11 mouse cellular contexts compared by ENCODE assay signal in genomic region chr16:12154476-12154875, GRCm38 (mm10).
DNase-seq lines count a peak whose midpoint lies in the region; ATAC-seq lines count a peak whose summit lies in the region.
"Had no signal": no experiment of that assay in that cellular context is flagged by ENCODE, and none has a peak within 500 bp of the region (broad histone marks: within the 10 kb centered on the region; RNA-seq: fewer than 3 reads in every experiment).

No protein-coding gene starts in this region.

- no peak overlapping the region for H3K9ac ChIP-seq in forebrain, embryonic 15.5 days (replicated peaks)
- no peak overlapping the region for H3K9ac ChIP-seq in forebrain, embryonic 12.5 days
- no peak overlapping the region for H3K9ac ChIP-seq in midbrain, embryonic 16.5 days (ENCODE audit: low read depth, low read length)
- no peak overlapping the region for H3K9ac ChIP-seq in kidney, embryonic 16.5 days (replicated peaks; ENCODE audit: low read length)
- H3K9ac ChIP-seq: embryonic facial prominence, embryonic 13.5 days; liver, postnatal 0 days; neural tube, embryonic 13.5 days had no signal

- H3K4me3 ChIP-seq in forebrain, embryonic 15.5 days = no peak overlapping the region
- H3K4me3 ChIP-seq in forebrain, embryonic 12.5 days (replicated peaks) = no peak overlapping the region
- no peak overlapping the region for H3K4me3 ChIP-seq in midbrain, embryonic 16.5 days (ENCODE audit: low read depth, low read length)
- no peak overlapping the region for H3K4me3 ChIP-seq in midbrain, embryonic 10.5 days
- H3K4me3 ChIP-seq in kidney, embryonic 16.5 days (ENCODE audit: low read length) = no peak overlapping the region
- H3K4me3 ChIP-seq: embryonic facial prominence, embryonic 13.5 days; neural tube, embryonic 13.5 days had no signal

- WGBS in forebrain, embryonic 15.5 days = 48% methylated on average over 2 of the region's 2 CpGs
- WGBS in forebrain, embryonic 12.5 days = 79% methylated on average over 2 of the region's 2 CpGs
- 68% methylated on average over 2 of the region's 2 CpGs for WGBS in midbrain, embryonic 16.5 days
- WGBS in midbrain, embryonic 10.5 days = 90% methylated on average over 2 of the region's 2 CpGs
- WGBS in kidney, embryonic 16.5 days = 78% methylated on average over 2 of the region's 2 CpGs

- no peaks in the 10 kb centered on the region for H3K27me3 ChIP-seq in forebrain, embryonic 15.5 days
- H3K27me3 ChIP-seq in forebrain, embryonic 12.5 days = no peaks in the 10 kb centered on the region
- no peaks in the 10 kb centered on the region for H3K27me3 ChIP-seq in midbrain, embryonic 16.5 days (ENCODE audit: control insufficient read depth, insufficient read depth, low read depth, low read length)
- no peaks in the 10 kb centered on the region for H3K27me3 ChIP-seq in midbrain, embryonic 10.5 days (ENCODE audit: low read depth, poor library complexity, severe bottlenecking)
- no peaks in the 10 kb centered on the region for H3K27me3 ChIP-seq in kidney, embryonic 16.5 days (ENCODE audit: insufficient read depth, low read length)
- H3K27me3 ChIP-seq: embryonic facial prominence, embryonic 13.5 days; neural tube, embryonic 13.5 days had no signal

- peaks cover 8% of the 10 kb centered on the region for H3K4me1 ChIP-seq in forebrain, embryonic 15.5 days
- H3K4me1 ChIP-seq in forebrain, embryonic 12.5 days = no peaks in the 10 kb centered on the region
- 0 out of 2 replicates have a peak, but pooled peaks cover 2% of the 10 kb centered on the region for H3K4me1 ChIP-seq in midbrain, embryonic 16.5 days (ENCODE audit: control insufficient read depth, insufficient read depth, low read length)
- peaks cover 6% of the 10 kb centered on the region; the same call in 1 of the 2 replicates for H3K4me1 ChIP-seq in midbrain, embryonic 10.5 days
- H3K4me1 ChIP-seq in kidney, embryonic 16.5 days (ENCODE audit: insufficient read depth, low read length) = no peaks in the 10 kb centered on the region

- no peaks in the 10 kb centered on the region for H3K36me3 ChIP-seq in forebrain, embryonic 15.5 days
- no peaks in the 10 kb centered on the region for H3K36me3 ChIP-seq in forebrain, embryonic 12.5 days (replicated peaks)
- H3K36me3 ChIP-seq in midbrain, embryonic 16.5 days (ENCODE audit: control insufficient read depth, insufficient read depth, low read length) = no peaks in the 10 kb centered on the region
- no peaks in the 10 kb centered on the region for H3K36me3 ChIP-seq in midbrain, embryonic 10.5 days
- H3K36me3 ChIP-seq in kidney, embryonic 16.5 days (ENCODE audit: insufficient read depth, low read length) = no peaks in the 10 kb centered on the region
- H3K36me3 ChIP-seq: embryonic facial prominence, embryonic 13.5 days; neural tube, embryonic 13.5 days had no signal

- H3K27ac ChIP-seq in forebrain, embryonic 15.5 days (replicated peaks) = no peak overlapping the region
- H3K27ac ChIP-seq in forebrain, embryonic 12.5 days = no peak overlapping the region
- H3K27ac ChIP-seq in midbrain, embryonic 16.5 days (ENCODE audit: low read length) = no peak overlapping the region
- no peak overlapping the region for H3K27ac ChIP-seq in midbrain, embryonic 10.5 days (replicated peaks)
- H3K27ac ChIP-seq in kidney, embryonic 16.5 days (ENCODE audit: low read length) = no peak overlapping the region
- H3K27ac ChIP-seq: embryonic facial prominence, embryonic 13.5 days; neural tube, embryonic 13.5 days had no signal

- H3K9me3 ChIP-seq in forebrain, embryonic 15.5 days = no peaks in the 10 kb centered on the region
- H3K9me3 ChIP-seq in forebrain, embryonic 12.5 days = no peaks in the 10 kb centered on the region
- no peaks in the 10 kb centered on the region for H3K9me3 ChIP-seq in midbrain, embryonic 16.5 days (replicated peaks; ENCODE audit: control insufficient read depth, low read length, poor library complexity, severe bottlenecking)
- no peaks in the 10 kb centered on the region for H3K9me3 ChIP-seq in midbrain, embryonic 10.5 days (replicated peaks)
- no peaks in the 10 kb centered on the region for H3K9me3 ChIP-seq in kidney, embryonic 16.5 days (ENCODE audit: low read length)
- H3K9me3 ChIP-seq: embryonic facial prominence, embryonic 13.5 days; neural tube, embryonic 13.5 days had no signal

- ATAC-seq in forebrain, embryonic 15.5 days (replicated peaks) = peak; percentile 71
- no peak for ATAC-seq in forebrain, embryonic 12.5 days (ENCODE audit: low FRiP score)
- 0 out of 2 replicates have a peak, but pooled peaks have one; percentile 21 for ATAC-seq in midbrain, embryonic 16.5 days
- ATAC-seq in kidney, embryonic 16.5 days (ENCODE audit: low FRiP score, low TSS enrichment) = no peak
- ATAC-seq: liver, postnatal 0 days had no signal

- no peak for DNase-seq in midbrain, embryonic 10.5 days (ENCODE audit: low spot score)
- DNase-seq in layer of hippocampus, adult 9-11 months = peak; percentile 17
- peak; percentile 29 to 48 for DNase-seq in right cerebral cortex, postnatal 36 days (ENCODE audit: low spot score in 2 of 2)
- no peak for DNase-seq in ovary, postnatal 10 days (ENCODE audit: low spot score)
- DNase-seq: liver, postnatal 0 days had no signal

- H3K4me2 ChIP-seq in forebrain, embryonic 15.5 days (replicated peaks) = no peak overlapping the region
- no peak overlapping the region for H3K4me2 ChIP-seq in forebrain, embryonic 12.5 days
- no peak overlapping the region for H3K4me2 ChIP-seq in midbrain, embryonic 16.5 days (ENCODE audit: low read length)
- no peak overlapping the region for H3K4me2 ChIP-seq in kidney, embryonic 16.5 days (replicated peaks; ENCODE audit: low read depth, low read length)
- H3K4me2 ChIP-seq: embryonic facial prominence, embryonic 13.5 days; neural tube, embryonic 13.5 days had no signal

Comparison
In these comparisons a context has a peak if more than half of its experiments do, and no peak if none do; other contexts are left out.
1. ATAC-seq: peak in forebrain, embryonic 15.5 days (single experiment) and midbrain, embryonic 16.5 days (single experiment); none in forebrain, embryonic 12.5 days (single experiment) and kidney, embryonic 16.5 days (single experiment).
2. DNase-seq: peak in layer of hippocampus, adult 9-11 months (single experiment) and right cerebral cortex, postnatal 36 days (2 of 2); none in midbrain, embryonic 10.5 days (single experiment) and ovary, postnatal 10 days (single experiment).